Mouse (Mus musculus): ENCODE results near the gene Prtn3. TPM values are rescaled to one million over a fixed set of nuclear protein-coding genes. Genes with fewer than 3 reads are reported as not detected.

Prtn3 gene
- total RNA-seq, 2 experiments from 2014 or later, result 4.5 to 5.2 TPM

GRCm38 (mm10) chr10:79932736-79933135, 58.5 kb downstream of the Prtn3 start:
- DNase-seq (ENCODE audit: extremely low spot score in 1 of 2, low spot score in 2 of 2), result peak; percentile 58 to 93
- intact Hi-C loops (cut with DNase I), result no loop called here

Small RNA genes lying within 50 kb of the gene (microRNA-seq; reads per million reads assigned to microRNA genes)
- gene Mir6910, result not detected

Other genes starting within 250 kb of the Prtn3 start
- gene Shc2, start 236.6 kb upstream of the Prtn3 start, total RNA-seq (2021), result 10 to 100 TPM; 47.1 to 50.7 TPM
- under 1 TPM; 0.39 to 0.73 TPM for gene Odf3l2, start 228.7 kb upstream of the Prtn3 start, total RNA-seq (2021)
- under 1 TPM; 0.47 to 0.49 TPM for gene Madcam1, start 209.9 kb upstream of the Prtn3 start, total RNA-seq (2021)
- 10 to 100 TPM; 69.6 to 72.6 TPM for gene Tpgs1, start 205.1 kb upstream of the Prtn3 start, total RNA-seq (2021)
- gene Cdc34, start 192.3 kb upstream of the Prtn3 start, total RNA-seq (2021), result 10 to 100 TPM; 64.9 to 66.8 TPM
- 1 to 10 TPM; 1.2 to 1.5 TPM for gene Gzmm, start 185.5 kb upstream of the Prtn3 start, total RNA-seq (2021)
- gene Bsg, start 170.0 kb upstream of the Prtn3 start, total RNA-seq (2021), result 100 to 1,000 TPM; 697 to 706 TPM
- gene Hcn2, start 157.8 kb upstream of the Prtn3 start, total RNA-seq (2021), result 10 to 100 TPM; 75.5 to 80.0 TPM
- gene Polrmt, start 127.9 kb upstream of the Prtn3 start, total RNA-seq (2021), result 10 to 100 TPM; 40.1 to 43.7 TPM
- gene Fgf22, start 119.4 kb upstream of the Prtn3 start, total RNA-seq (2021), result 1 to 10 TPM; 1.9 to 3.0 TPM
- 10 to 100 TPM; 90.7 to 95.8 TPM for gene Rnf126, start 107.5 kb upstream of the Prtn3 start, total RNA-seq (2021)
- gene Fstl3, start 97.2 kb upstream of the Prtn3 start, total RNA-seq (2021), result 1 to 10 TPM; 1.7 to 2.6 TPM
- under 1 TPM; 0.32 to 0.54 TPM for gene Prss57, start 83.5 kb upstream of the Prtn3 start, total RNA-seq (2021)
- 100 to 1,000 TPM; 430 to 432 TPM for gene Palm, start 80.9 kb upstream of the Prtn3 start, total RNA-seq (2021)
- gene Misp, start 53.5 kb upstream of the Prtn3 start, total RNA-seq (2021), result under 1 TPM; 0.30 to 0.51 TPM
- 10 to 100 TPM; 58.2 to 62.2 TPM for gene Ptbp1, start 20.0 kb upstream of the Prtn3 start, total RNA-seq (2021)
- gene Plppr3, start 158 bp downstream of the Prtn3 start, total RNA-seq (2021), result 100 to 1,000 TPM; 135 to 142 TPM
- not detected for gene Elane, start 11.8 kb downstream of the Prtn3 start, total RNA-seq (2021)
- gene Cfd, start 16.4 kb downstream of the Prtn3 start, total RNA-seq (2021), result not detected
- 10 to 100 TPM; 55.4 to 61.9 TPM for gene Med16, start 34.4 kb downstream of the Prtn3 start, total RNA-seq (2021)
- gene Gm26602, start 36.4 kb downstream of the Prtn3 start, total RNA-seq (2021), result not detected
- 1 to 10 TPM; 6.8 to 8.4 TPM for gene Kiss1r, start 42.5 kb downstream of the Prtn3 start, total RNA-seq (2021)
- 100 to 1,000 TPM; 389 to 406 TPM for gene R3hdm4, start 46.7 kb downstream of the Prtn3 start, total RNA-seq (2021)
- 1 to 10 TPM; 6.0 to 7.1 TPM for gene Arid3a, start 52.6 kb downstream of the Prtn3 start, total RNA-seq (2021)
- gene Wdr18, start 85.7 kb downstream of the Prtn3 start, total RNA-seq (2021), result 10 to 100 TPM; 46.2 to 49.9 TPM
- gene Grin3b, start 96.2 kb downstream of the Prtn3 start, total RNA-seq (2021), result under 1 TPM; 0.24 to 0.28 TPM
- 100 to 1,000 TPM; 136 TPM for gene Tmem259, start 109.9 kb downstream of the Prtn3 start, total RNA-seq (2021)
- 10 to 100 TPM in 1 of 2 experiments, 1 to 10 TPM in 1; 8.9 to 12.4 TPM for gene Cnn2, start 114.1 kb downstream of the Prtn3 start, total RNA-seq (2021)
- gene Abca7, start 122.0 kb downstream of the Prtn3 start, total RNA-seq (2021), result 1 to 10 TPM; 8.5 to 9.8 TPM
- gene Arhgap45, start 142.2 kb downstream of the Prtn3 start, total RNA-seq (2021), result 1 to 10 TPM; 3.3 to 4.5 TPM
- gene Polr2e, start 165.3 kb downstream of the Prtn3 start, total RNA-seq (2021), result 10 to 100 TPM; 64.1 to 66.0 TPM
- gene Gpx4, start 172.7 kb downstream of the Prtn3 start, total RNA-seq (2021), result 100 to 1,000 TPM; 436 to 469 TPM
- 10 to 100 TPM; 20.4 to 21.2 TPM for gene Sbno2, start 231.1 kb downstream of the Prtn3 start, total RNA-seq (2021)
- 10 to 100 TPM; 81.6 to 93.4 TPM for gene Stk11, start 241.3 kb downstream of the Prtn3 start, total RNA-seq (2021)